Mouse (Mus musculus) ES-Bruce4 (cell line): ENCODE data around the gene Tspan3.

Source experiments
- CTCF ChIP-seq: IDR thresholded peaks from one replicate; pipeline ENCODE4 v1.8.1; 2011; ENCODE audit warnings: low read depth, low read length
- POLR2A ChIP-seq: IDR thresholded peaks from one replicate; pipeline ENCODE4 v1.8.1; 2011; ENCODE audit warnings: low read length; ENCODE audit not compliant: insufficient read depth

DNA sequence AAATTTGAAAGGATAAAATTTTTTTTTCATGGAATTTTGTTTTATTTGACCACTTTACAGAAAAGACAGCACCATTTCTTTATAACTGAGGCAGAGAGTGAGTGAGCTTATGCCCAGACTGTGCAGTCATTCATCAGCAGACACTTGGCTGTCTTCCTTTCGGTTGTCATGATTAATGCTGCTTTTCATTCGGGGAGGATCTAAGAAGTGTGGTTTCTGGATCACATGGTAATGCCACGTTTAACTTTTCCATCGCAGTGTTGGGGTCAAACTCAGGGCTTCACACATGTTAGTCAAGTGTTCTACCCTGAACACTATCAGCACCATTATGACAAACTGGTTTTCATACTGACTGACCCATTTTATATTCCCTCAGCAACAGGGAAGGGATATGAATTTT is 64.3 kb downstream of the Tspan3 start:
- TF ChIP-seq CTCF (no peak), POLR2A (no peak)
